ENCODE assay signal across 15 mouse cellular contexts in the genomic region with DNA sequence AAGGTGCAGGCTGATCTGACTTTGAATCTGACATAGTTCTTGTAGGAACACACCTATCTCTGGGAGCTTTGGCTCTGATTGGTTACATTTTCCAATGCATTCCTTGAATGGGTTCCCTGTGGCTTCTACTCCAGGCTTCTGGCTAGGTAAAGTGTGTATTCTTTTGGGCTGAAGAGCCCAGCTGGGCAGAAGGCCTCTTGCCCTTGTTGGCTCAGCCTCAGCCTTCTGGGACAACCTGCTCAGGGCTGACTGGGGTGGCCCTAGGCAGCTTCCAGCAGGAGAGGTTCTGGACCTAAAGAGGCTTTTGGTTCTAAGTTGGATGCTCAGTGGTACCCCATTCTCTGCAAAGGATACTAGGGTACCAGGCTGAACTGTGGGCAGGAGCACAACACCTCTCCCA.
"Had no signal": no experiment of that assay in that cellular context is flagged by ENCODE, and none has a peak within 500 bp of the region (broad histone marks: within the 10 kb centered on the region; RNA-seq: fewer than 3 reads in every experiment).

No protein-coding gene starts in this region.

- H3K27me3 ChIP-seq: limb, embryonic 12.5 days; limb, embryonic 15.5 days; midbrain, embryonic 12.5 days; midbrain, embryonic 15.5 days had no signal

- H3K4me3 ChIP-seq: limb, embryonic 12.5 days; limb, embryonic 15.5 days; midbrain, embryonic 12.5 days; midbrain, embryonic 15.5 days; myocyte had no signal

- H3K4me1 ChIP-seq: midbrain, embryonic 12.5 days had no signal

- DNase-seq: kidney, postnatal 10 days; kidney, postnatal 4 days; left cerebral cortex, postnatal 4 days; liver, postnatal 0 days; lung, embryonic 14.5 days; thymus, adult 18-20 months; thymus, postnatal 36 days had no signal

- H3K27ac ChIP-seq: limb, embryonic 12.5 days; limb, embryonic 15.5 days; liver, embryonic 14.5 days; macrophage; midbrain, embryonic 12.5 days; midbrain, embryonic 15.5 days had no signal

- ATAC-seq: liver, postnatal 0 days; lung, postnatal 0 days; midbrain, embryonic 15.5 days had no signal
